Mouse (Mus musculus) right cerebral cortex, postnatal 4 days (tissue): ENCODE measurements around the gene Gprin1.
"Not testable (repeated sequence)": the region's sequence is repeated elsewhere in the genome, so short reads cannot be mapped to it uniquely, and the experiment has no call there.

Source experiments
- DNase-seq: peaks from one replicate; pipeline ENCODE4 v3.0.0-alpha.2; 2022

Gprin1 gene

GRCm38 (mm10) chr13:54749864-54750411 is at the start of gene Gprin1:
Gene Gprin1 (minus strand): TSS chr13:54749874.
- DNase-seq: no peak

- DNase-seq: no peak
Observed at GRCm38 (mm10) chr13:54798740-54799139, 49.1 kb upstream of the Gprin1 start.

- no peak for DNase-seq
Observed at GRCm38 (mm10) chr13:54797861-54798643, 48.4 kb upstream of the Gprin1 start.

- DNase-seq: no peak
Observed at GRCm38 (mm10) chr13:54797356-54797755, 47.7 kb upstream of the Gprin1 start.

DNA sequence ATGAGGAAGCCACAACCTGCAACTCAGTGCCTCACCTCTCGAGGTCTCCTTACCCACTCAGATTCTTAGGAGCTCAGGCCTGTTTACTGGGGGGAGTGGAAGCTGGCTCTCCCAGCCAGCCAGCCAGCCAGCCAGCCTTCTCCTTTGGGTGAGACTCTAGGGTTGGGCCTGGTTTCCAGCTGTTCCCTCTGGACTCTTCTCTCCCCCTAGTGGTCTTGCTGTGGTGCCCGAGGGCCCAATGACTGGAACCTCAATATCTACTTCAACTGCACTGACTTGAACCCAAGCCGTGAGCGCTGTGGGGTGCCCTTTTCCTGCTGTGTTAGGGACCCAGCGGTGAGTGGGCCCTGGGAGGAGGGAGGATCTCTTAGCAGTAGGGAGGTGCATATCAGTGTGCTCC is 45.2 kb upstream of the Gprin1 start:
- DNase-seq: no peak

- DNase-seq: peak; percentile 56
Observed at GRCm38 (mm10) chr13:54794002-54794577, 44.4 kb upstream of the Gprin1 start.

GRCm38 (mm10) chr13:54792259-54793230 is 42.9 kb upstream of the Gprin1 start:
- no peak for DNase-seq

DNA sequence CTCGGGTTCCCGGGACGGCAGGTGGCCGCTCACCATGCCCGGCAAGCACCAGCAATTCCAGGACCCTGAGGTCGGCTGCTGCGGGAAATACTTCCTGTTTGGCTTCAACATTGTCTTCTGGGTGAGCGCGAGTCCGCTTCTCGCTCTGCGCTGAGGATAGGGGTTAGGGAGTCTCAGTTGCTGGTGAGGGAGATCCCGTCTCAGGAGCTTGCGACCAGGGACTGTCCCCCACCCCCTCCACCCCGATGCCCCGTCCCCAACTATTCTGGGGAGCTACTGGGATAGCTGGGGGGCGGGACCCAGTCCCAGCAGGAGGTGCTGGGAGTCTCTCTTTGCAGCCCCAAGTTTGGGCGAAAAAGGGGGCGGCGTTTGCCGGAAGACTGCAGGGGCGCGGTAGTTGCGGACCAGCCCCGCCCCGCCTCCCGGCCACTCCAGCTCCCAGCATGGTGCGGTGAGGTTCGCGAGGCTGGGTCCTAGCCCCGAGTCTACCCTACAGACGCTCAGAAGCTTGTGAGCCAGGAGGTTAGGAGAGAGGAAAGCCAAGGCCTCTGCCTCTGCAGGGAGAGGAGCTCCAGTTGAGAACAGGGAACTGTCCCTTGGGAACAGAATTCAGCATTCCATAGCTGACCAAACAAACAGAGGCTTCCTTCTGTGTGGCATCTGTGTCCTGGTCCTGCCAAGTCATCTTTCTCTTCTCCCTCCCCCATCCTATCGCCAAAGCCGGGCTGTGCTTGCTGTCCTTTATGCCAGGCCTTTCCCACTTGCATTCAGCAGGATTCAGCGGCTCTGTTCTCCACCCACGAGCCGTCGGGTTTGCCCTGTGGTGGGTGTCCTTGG is 40.1 kb upstream of the Gprin1 start:
- DNase-seq: peak; percentile 51

DNA sequence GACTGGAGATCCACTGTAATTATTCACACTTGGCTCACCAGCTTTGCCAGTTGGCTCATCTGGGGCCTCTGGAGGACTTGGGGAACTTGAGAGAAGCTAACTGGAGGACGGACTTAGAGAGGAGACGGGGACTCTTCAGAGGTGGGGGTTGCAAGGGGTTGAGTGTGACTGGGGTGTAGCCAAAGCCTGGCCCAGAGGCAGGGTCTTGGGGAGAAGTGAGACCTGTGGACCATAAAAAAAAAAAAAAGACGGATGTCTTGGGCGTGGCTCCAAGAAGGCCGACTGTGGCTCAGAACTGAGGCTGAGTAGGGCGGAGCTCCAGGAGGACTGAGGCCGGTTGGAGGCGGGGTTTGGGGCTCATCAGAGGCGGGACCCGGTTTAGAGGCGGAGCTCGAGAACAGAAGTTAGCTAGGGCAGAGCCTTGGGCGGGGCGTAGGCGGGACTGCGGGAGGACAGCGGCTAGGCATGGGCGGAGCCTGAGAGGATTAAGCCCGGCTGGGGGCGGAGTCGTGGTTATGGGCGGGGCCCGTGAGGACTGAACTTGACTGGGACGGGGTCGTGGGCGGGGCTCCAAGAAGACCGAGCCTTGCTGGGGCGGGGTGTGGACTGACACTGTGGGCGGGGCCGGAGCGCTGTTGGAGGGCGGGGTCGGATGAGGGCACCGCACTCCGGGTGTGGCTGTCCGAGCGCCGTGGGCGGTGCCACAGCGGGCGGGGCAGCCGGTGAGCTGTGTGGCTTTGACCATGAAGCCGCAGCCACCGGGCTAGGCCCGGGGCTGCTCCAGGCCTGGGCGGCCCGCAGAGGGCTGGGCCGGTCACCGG is 39.3 kb upstream of the Gprin1 start, which contains the start of gene Tspan17:
TSS of gene Tspan17 (plus strand) at position 638 of the 821 bp plus-strand sequence.
- DNase-seq: peak; percentile 86

- not testable (repeated sequence) for DNase-seq
Observed at GRCm38 (mm10) chr13:54787591-54787990, 37.9 kb upstream of the Gprin1 start.

GRCm38 (mm10) chr13:54783698-54784097 is 34.0 kb upstream of the Gprin1 start, which contains the start of gene Eif4e1b:
Gene Eif4e1b (plus strand): TSS chr13:54783998.
- no peak for DNase-seq

- no peak for DNase-seq
Observed at GRCm38 (mm10) chr13:54783235-54783634, 33.6 kb upstream of the Gprin1 start.

DNA sequence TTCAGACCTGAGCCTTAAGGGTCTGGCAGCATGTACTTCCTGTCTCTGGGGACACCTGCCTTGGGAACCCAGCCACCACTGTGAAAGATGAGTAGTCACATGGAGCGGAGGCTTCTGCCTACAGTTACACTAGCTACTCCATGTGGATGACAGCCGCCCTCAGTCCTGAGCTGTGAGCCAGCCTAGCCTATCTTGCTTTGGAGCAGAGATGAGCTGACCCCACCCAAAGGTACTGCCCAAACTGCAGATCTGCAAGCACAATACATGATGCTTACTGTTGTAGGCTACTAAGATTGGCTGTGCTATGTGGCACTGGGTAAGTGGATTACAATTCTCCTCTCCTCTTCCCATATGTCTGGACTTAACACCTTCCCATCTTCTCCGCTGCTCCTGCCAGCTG is 31.4 kb upstream of the Gprin1 start:
- DNase-seq: no peak

DNA sequence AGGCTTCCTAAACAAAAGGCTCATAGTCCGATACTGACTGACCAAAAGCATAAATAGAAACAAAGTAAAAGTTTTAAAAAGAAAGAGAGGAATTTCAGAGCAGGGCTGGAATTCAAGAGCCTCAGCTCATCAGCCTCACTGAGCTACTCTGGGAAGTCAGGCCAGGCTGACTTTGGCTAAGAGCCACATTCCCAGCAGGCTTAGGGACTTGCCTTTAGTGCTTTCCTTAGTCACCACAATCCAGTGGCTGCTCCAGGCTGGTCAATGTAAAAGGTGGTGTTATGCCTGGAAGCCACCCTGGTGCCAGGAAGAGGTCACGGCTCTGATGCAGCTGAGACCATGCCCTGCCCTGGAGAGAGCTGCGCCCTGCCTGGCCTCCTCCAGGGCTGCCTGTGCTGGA is 30.9 kb upstream of the Gprin1 start:
- DNase-seq: no peak

DNA sequence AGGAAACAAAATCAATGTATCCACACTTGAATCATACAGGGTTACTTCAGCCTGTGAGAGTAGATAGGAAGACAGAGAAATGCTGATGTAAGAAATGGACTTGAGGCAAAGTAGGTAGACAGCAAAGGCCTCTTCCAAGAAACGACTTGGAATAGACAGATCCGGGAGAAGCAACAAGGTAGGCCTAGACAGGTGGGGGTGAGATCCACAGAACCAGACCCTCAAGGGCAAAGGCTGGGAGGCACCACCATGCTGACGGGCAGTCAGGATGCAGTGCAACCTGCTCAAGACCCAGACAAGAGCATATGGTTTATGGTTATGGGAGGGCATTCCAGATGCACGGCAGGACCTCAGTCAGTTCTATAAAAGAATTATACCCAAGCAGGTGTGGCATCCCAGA is 17.3 kb upstream of the Gprin1 start:
- DNase-seq: no peak

DNA sequence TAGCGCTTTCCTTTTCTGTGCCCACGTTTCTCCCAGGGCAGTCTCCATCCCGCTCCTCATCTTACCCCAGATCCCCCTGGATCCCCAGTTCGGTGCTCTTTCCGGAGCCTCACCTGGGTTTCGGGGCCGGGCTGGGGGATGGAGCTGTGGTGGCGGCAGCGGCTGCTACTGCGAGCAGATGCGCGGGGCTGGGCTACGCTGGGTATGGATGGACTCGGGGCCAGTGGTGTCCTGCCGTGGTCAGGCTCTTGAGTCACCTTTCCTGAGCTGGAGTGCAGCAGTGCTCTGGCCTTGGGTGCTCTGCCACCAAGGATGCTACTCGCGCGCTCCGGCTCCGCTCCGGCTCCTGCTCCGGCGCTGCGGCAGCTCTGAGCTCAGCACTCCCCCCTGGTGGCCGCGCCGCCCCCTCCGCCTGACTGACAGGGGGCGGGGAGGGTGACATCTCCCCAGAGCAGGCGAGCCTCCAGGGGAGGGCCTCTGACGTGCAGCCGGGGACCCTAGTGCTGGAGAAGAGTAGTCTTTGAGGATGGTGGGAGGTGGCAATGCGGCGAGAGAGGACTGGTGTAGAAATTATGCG is 16.6 kb upstream of the Gprin1 start, which contains the start of gene Sncb:
TSS of gene Sncb (minus strand) at position 404 of the 577 bp plus-strand sequence.
- peak; percentile 90 for DNase-seq

- DNase-seq: no peak
Observed at GRCm38 (mm10) chr13:54765281-54766191, 15.9 kb upstream of the Gprin1 start.

GRCm38 (mm10) chr13:54760906-54761305 is 11.2 kb upstream of the Gprin1 start:
- DNase-seq: no peak

- peak; percentile 66 for DNase-seq
Observed at GRCm38 (mm10) chr13:54760164-54760795, 10.6 kb upstream of the Gprin1 start.
